Mouse (Mus musculus) brain, embryonic 14.5 days (tissue): Measurements from ENCODE around the gene Wnt10b.

ENCODE experiments used
- CTCF ChIP-seq: fragments of 200-500 bp; IDR thresholded peaks from 2 replicates; pipeline ENCODE4 v1.5.1; 2012; ENCODE audit warnings: inconsistent platforms, mild to moderate bottlenecking, moderate library complexity, borderline replicate concordance; ENCODE audit not compliant: insufficient read depth, insufficient read length; ENCODE audit errors: extremely low read depth
- POLR2A ChIP-seq: fragments of 200-500 bp; IDR thresholded peaks from 2 replicates; pipeline ENCODE4 v1.6.1; 2012; ENCODE audit warnings: mild to moderate bottlenecking, inconsistent platforms, borderline replicate concordance; ENCODE audit not compliant: poor library complexity, insufficient read depth, insufficient read length, severe bottlenecking; ENCODE audit errors: extremely low read depth

DNA sequence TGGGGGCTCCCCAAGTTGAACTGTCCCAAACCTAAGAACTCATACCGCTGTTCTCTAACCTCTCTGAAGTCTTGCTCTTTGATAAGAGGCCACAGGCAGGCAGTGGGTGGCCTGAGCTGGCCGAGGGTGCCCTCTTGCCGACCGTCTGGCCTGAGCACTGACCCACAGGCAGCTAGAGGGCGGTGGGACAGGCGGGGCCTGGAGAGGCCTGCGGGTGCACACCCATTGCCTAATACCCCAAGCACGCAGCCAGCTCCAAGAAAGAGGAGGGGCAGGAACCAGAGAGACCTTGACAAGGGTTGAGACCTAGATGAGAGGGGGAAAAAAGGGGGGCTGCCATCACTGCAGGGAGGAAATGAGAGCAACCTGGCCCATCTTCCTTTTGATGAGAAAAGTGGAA is 2.1 kb upstream of the Wnt10b start:
- TF ChIP-seq CTCF (no peak), POLR2A (no peak)
